In the genomic region with DNA sequence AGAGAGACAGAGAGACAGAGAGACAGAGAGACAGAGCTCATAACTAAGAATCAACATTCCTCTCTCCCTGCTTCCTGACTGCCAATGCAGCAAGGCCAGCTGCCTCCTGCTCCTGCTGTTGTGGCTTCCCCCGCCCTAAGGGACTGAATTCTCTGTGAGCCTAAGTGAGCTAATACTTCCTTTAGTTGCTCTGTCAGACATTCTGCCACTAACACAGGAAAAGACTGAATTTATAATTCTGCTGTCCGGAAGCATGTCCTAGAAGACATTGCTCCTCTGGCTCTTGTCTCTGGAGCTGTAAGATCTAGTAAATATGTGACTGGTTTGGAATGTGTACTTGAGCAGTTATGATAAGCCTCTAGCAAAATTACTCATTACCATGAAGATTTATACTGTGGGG, we compare ENCODE assay signal across 11 mouse cellular contexts.
DNase-seq lines count a peak whose midpoint lies in the region; ATAC-seq lines count a peak whose summit lies in the region.
"Had no signal": no experiment of that assay in that cellular context is flagged by ENCODE, and none has a peak within 500 bp of the region (broad histone marks: within the 10 kb centered on the region; RNA-seq: fewer than 3 reads in every experiment).

No protein-coding gene starts in this region.

- intact Hi-C loops in heart, postnatal 25 days (cut with DNase I) = no loop called here

- peak; percentile 19 to 36 for DNase-seq in heart, adult 18-20 months
- DNase-seq in heart, postnatal 25 days (ENCODE audit: low spot score) = no peak
- peak; percentile 50 to 63 for DNase-seq in kidney, adult 8-10 months
- peak; percentile 31 for DNase-seq in lung, postnatal 25 days (ENCODE audit: low spot score)
- DNase-seq in frontal cortex, postnatal 25 days (ENCODE audit: low spot score in 2 of 2) = no peak
- no peak for DNase-seq in testis, postnatal 14 days (ENCODE audit: low spot score)
- DNase-seq in cerebellum, adult 11 months = no peak
- DNase-seq: cerebellum, adult 11-12 months; right cerebral cortex, adult 18-20 months had no signal

- peak; percentile 39 for ATAC-seq in common myeloid progenitor, adult 5-6 weeks (replicated peaks; ENCODE audit: low read depth, poor library complexity, severe bottlenecking)
- ATAC-seq: activated CD4-positive, CD25-positive, alpha-beta regulatory T cell, adult 4 months had no signal

Comparison
In these comparisons a context has a peak if more than half of its experiments do, and no peak if none do; other contexts are left out.
1. DNase-seq: peak in heart, adult 18-20 months (2 of 2), kidney, adult 8-10 months (2 of 2) and lung, postnatal 25 days (single experiment); none in heart, postnatal 25 days (single experiment), frontal cortex, postnatal 25 days (0 of 2), testis, postnatal 14 days (single experiment) and cerebellum, adult 11 months (single experiment).